Mouse (Mus musculus): ENCODE measurements around the gene Twsg1.
"Not testable (repeated sequence)": the region's sequence is repeated elsewhere in the genome, so short reads cannot be mapped to it uniquely, and the experiment has no call there.

Gene Twsg1

DNA sequence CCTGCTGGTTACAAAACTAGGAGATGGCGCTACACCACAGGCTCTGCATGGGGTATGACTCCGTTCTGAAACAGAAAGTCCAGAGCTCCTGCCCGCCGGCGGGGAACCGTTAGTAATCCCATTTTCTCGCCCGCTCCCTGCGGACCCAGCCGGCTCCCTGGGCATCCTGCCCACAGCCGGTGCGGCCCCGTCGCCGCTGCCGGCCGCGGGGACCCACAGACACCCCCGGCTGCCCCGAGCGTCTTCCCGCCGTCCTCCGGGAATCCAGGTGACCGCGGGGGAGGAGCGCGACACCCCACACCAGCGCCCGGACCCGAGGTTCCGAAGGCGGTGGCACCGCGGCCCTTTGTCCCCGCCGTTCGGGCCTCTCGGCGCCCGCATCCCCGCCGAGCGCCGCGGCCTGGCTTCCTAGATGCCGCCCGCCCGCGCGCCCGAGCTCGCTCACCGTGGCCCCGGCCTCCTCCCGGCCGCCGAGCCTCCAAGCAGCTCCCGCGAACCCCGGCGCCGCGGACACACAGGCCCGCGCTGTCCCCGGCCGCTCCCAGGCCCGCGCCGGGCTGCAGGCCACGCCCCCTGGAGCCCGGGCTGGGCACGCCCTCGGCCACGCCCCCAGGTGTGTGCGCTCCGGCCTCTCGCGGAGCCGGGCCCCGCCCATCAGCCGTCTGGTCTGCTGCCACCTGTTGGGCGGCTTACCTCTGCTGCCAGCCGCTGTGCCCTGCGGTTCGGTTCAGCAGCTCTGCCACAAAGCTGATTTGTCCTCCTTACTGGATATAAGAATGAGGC, at the start of gene Twsg1:
Twsg1 (minus strand) TSS at position 605 of the 783 bp plus-strand sequence.
- peak; percentile 59 for DNase-seq (ENCODE audit: low read depth, low spot score)

DNA sequence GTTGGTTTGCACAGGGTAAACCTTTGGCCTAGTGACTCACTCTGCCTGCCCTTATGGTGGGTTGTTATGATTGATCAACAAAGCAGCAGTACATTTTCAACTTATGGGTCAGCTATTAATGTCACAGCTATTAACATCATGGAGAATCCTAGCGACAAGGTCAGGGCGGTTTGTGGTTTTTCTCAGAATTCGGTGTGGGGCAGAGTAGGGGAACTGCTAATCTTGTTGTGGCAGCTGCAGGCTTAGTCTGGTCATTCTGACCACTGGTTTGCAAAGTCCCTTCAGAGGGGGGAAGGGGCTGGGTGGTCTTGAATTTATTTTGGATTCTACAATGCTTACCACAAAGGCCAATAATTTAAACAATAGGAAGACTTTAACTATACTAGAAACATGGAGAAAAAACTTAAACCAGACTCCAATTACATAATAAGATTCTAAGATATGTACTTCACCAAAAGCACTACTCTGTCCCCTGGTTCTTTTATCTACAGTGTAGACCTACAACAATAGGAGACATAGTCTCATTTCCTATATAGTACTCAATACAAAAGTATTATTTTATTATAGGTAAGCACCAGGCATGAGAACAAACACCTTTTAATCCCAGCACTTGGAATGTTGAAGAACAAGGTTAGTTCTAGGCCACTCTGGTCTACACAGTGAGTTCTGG, 37.3 kb upstream of the Twsg1 start:
- no peak for DNase-seq (ENCODE audit: low read depth, low spot score)

DNA sequence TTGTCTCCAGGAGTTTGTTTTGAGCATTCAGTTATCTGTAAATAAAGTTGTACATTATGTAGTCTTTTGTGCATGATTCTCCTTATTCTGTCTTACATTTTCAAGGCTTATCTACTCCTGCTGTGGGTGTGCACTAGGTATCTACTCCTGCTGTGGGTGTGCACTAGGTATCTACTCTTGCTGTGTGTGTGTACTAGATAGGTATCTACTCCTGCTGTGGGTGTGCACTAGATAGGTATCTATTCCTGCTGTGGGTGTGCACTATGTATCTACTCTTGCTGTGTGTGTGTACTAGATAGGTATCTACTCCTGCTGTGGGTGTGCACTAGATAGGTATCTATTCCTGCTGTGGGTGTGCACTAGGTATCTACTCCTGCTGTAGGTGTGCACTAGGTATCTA, 25.7 kb upstream of the Twsg1 start:
- DNase-seq (ENCODE audit: low read depth, low spot score), result not testable (repeated sequence)

DNA sequence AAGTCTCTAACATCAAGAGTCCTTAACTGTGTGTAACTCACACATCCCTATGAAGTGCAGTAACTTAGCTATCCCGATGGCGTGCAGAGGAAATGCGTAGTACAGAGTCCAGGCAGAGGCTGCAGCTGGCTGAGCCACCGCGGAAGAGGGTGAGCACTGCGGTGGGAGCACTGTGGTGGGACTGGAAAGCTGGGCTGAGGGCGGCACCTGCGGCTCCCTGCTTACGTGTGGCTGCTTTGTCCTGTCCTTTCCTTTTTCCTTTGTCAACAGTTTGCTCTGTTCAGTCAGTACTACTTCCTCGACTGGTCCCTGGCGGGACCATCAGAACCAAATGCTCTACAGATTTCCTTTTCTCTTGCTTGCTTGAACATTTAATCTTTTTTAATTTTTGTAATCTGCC, 16.7 kb upstream of the Twsg1 start:
- no peak for DNase-seq (ENCODE audit: low read depth, low spot score)

DNA sequence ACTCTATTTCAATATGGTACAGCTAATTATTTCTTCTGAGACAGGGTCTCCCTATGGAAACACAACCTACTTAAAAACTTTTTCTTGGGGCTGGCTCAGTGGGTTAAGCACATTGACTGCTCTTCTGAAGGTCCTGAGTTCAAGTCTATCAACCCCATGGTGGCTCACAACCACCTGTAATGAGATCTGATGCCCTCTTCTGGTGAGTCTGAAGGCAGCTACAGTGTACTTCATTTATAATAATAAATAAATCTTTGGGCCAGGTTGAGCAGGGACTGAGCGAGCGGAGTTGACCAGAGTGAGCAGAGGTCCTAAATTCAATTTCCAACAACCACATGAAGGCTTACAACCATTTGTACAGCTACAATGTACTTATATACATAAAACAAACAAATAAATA, 11.2 kb upstream of the Twsg1 start:
- DNase-seq (ENCODE audit: low read depth, low spot score), result no peak

DNA sequence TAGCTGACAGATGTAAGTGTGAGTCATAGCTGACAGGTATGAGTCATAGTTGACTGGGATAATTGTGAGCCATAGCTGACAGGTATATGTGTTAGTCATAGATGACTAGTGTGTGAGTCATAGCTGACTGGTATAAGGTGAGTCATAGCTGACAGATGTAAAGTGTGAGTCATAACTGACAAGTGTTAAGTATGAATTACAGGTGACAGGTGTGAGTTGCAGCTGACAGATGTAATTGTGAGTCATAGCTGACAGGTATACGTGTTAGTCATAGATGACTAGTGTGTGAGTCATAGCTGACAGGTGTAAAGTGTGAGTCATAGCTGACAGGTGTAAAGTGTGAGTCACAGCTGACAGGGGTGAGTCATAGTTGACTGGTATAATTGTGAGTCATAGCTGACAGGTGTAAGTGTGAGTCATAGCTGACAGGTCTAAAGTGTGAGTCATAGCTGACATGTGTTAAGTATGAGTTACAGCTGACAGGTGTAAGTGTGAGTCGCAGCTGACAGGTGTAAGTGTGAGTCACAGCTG, 10.6 kb upstream of the Twsg1 start:
- DNase-seq (ENCODE audit: low read depth, low spot score), result no peak

DNA sequence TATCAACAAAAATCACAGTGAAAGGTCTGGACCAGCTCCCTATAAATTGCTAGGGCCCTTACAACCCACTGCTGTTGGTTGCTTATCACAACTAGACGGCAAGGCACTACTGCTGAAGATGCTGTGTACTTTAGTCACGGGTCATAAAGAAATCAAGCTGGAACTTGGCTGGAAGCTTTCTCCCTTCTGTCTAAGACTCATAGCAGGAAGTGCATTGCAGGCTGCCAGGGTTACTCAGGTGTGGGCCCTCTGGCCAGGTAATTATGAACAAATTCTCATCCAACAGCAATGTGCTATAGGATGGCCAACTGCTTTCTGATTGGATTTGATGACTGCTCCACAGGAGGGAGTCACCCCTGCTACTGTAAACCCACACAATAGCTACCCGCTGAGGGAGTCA, 8.0 kb upstream of the Twsg1 start:
- DNase-seq (ENCODE audit: low read depth, low spot score), result no peak

DNA sequence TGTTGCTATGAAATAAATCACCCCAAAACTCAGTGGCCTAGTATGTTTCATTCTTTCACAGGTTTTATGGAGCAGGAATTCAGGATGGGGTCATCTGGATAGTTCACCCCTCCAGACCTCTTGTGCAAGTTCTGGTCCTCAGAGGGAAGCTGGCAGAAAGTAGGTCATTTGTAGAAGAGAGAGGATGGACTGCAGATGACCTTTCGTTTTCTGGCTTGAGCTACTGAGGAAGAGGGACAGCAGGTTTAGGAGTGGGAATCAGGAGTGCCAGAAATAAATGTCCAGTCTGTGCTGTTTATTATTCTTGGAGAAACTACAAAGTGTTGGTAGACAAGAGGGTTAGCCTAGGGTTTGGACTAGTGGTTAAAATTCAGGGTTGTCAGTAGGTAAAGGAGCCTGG, 7.3 kb upstream of the Twsg1 start:
- no peak for DNase-seq (ENCODE audit: low read depth, low spot score)

DNA sequence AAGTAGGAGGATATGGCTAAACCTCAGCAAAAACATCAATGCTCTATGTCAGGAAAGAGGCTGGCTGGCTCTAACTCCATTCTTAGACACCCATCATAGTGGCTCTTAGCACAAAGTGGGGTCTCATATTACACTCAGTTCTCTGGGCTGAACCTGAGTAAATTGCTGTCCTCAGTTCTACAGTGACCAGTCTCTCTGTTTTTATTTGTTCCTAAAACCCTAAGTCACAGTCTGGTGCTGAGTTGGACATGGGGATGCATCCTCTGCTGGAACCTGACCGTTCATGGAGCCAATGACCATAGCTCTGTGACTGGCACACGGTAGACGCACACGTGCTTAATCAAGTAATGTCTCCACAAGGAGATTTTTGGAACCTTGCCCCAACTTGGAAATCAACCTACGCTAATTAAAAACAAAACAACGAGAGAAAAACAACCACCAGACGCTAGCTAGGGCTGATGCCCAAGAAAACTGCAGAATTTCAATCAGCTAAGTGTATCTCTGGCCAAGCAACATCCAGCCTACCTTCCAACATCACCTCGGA, 6.8 kb upstream of the Twsg1 start:
- no peak for DNase-seq (ENCODE audit: low read depth, low spot score)

DNA sequence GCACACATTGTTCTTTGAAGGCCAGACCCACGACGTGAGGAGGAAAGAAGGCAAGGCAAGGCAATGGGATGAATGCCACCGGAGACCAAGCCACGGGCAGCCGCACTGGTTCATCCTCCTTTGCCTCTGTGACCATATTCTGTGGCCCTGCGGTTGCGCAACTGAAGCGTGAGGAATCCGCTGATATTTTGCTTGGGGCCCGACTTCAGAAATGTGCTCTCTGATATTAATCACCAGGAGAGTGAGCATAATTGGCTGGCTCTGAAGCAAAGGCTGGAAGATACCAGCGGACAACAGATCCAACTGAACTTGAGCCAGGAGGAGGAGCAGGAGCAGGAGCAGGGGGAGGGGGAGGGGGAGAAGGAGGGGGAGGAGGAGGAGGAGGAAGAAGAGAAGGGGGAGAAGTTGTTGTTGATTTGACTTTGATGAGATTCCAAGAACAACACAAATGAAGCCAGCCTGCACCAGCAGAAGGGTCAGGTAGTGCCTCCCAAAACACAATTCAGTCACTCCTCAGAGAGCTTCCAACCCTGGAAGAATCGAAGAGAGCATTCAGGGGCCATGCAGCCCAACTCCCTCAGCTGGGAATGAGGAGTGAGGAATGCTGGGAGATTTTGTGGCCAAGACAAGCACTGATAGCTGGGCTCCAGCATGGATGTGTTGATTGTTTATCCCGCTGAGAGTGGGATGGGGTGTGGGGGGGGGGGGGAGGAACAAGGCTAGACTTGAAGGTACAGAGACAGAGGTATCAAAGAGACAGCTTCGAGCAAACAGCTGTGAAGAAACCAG, 6.2 kb upstream of the Twsg1 start:
- DNase-seq (ENCODE audit: low read depth, low spot score), result no peak

DNA sequence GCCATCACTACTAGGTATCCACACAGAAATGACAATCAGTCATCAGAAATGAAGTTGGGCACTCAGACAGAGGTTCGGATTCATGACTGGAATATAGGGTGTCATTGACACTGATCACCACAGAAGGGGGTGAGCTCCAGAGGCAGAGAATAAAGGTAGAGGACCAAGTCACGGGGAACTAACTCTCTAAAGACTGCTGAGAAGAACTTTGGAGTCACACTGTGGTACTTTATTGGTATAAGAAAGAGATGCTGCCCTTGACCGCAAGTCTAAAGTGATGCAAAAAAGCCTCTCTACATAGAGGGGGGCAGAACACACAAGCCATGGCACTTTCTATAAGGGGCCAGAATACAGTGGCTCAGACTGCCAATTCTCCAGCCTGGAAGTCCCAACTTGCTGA, 5.1 kb upstream of the Twsg1 start:
- no peak for DNase-seq (ENCODE audit: low read depth, low spot score)

DNA sequence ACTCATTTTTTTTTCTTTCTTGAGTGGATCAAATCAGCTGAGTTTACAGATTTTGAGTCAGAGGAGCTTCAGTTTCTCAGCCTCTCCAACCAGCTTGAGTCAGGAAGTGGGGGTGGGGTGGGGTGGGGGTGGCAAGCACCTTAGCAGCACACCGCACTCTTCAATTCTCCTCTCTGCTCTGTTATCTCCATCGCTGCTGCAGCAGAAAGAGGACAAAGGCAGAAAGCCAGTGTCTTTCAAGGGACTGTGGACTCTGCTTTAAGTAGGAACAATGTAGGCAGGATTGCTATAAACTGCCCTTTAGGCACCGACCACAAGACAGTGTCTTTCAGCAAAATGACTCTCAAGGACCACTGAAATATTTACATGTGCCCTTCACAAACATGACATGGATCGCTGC, 2.9 kb upstream of the Twsg1 start:
- DNase-seq (ENCODE audit: low read depth, low spot score), result no peak

DNA sequence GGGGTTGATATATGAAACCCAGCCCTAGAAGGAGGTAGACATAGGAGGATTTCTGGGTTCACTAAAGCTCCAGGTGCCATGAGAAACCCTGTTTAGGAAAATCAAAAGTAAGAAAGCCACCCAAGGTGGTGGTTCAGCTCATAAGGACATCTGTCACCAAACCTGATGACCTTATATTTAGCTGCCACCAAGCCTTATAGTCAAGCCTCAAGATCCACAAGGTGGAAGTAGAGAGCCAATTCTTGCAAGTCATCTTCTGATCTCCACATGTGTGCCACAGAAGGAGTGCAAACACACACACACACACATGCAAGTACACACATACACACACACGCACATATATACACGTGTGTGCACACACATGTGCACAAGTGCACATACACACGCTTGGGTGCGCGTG, 1.1 kb upstream of the Twsg1 start:
- DNase-seq (ENCODE audit: low read depth, low spot score), result no peak

DNA sequence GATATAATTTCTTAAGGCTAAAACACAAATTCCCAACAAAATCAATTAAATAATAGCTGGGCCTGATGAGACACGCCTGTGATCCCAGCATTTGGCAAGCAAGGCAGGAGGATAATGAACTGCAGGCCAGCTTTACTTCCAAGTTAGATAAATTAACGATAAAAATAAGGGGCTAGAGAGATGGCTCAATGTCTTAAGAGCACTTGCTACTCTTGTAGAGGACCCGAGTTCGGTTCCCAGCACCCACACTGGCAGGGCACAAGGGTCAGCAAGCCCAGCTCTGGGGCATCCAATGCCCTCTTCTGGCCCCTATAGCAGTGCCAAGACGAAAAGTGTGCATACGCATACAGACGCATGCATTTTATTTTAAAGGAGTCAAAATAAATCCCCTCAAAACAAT, 843 bp downstream of the Twsg1 start:
- DNase-seq (ENCODE audit: low read depth, low spot score), result no peak

DNA sequence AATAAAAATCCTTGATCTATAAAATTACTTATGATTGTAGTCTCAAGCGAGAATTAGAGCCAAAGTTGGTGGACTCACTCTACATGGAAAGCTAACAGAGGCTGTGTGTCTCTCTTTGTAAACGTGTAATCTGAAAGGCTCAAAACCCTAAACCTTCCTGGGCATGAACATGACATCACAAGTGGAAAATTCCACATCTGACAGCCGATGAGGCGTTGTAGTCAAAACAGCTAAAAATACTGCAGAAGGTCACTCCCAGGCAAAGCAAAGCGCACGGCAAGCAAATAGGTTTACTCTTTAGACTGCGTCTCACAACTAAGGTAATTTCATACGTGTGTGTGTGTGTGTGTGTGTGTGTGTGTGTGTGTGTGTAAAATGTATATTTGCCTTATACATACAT, 3.7 kb downstream of the Twsg1 start:
- DNase-seq (ENCODE audit: low read depth, low spot score), result no peak

DNA sequence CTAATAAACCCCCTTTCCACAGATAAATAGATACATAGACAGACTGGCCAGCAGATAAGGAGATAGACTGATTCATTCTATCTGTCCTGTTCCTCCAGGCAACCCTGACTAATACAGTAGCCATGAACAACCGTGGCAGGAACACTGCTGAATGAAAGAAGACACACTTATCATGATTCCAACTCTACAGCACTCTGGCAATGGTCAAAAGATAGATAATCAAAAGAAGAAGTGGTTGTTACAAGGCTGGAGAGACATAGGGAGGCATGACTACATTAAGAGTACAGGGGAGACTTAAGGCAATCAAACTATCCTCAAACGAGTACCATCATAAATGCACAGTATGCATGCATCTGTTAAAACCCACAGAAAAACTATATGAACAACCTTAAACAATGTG, 5.6 kb downstream of the Twsg1 start:
- no peak for DNase-seq (ENCODE audit: low read depth, low spot score)

DNA sequence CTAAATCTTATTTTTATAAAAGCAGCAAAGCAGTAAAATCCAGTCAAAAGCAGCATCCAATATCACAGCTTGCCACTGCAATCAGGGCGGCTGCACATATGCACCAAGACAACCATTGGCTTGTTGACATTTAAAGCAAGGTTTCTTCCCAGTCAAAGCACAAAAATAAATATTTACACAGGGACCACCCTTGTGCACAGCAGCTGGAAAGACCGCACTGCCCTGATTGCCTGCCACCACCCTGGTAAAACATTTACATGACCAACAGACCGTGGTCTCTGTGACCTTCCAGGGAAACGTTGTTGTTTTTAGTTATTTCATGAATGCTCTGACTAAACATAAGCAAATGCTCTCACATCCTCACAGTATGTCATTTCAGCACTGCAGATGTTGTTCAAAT, 8.6 kb downstream of the Twsg1 start:
- DNase-seq (ENCODE audit: low read depth, low spot score), result no peak

DNA sequence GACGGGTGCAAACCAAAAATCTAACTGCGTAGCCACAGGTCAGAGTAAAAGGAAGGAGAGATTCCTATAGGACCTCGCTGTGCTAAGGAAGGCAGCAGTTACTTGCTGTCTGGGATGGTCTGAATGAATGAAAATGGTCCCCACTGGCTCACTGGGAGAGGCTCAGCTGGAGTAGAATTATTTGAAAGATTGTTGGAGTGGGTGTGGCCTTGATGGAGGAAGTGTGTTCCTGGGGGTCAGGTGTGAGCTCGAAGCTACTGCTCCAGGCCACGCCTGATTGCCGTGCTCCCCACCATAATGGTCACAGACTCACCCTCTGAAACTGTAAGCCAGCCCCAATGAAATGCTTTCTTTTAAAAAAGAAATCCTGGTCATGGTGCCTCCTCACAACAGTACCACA, 9.8 kb downstream of the Twsg1 start:
- DNase-seq (ENCODE audit: low read depth, low spot score), result no peak

DNA sequence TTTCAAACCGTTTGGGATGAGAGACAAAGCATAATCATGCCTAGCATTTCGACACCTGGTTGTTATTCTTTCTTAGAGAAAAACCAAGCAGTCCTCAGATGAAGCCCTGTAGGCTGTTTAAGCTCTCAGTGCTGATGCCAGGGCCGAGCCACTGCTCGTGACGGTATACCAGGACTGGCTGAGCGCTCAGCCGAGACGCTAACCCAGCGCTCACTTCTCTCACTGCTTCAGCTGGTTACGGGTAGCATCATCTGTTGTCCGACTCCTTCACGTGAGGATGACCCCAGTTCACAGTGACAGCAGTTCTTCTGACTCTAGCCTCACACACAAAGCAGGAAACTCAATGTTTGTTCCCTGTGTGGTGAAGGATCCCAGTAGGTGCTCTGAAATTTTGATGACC, 10.8 kb downstream of the Twsg1 start:
- DNase-seq (ENCODE audit: low read depth, low spot score), result no peak

DNA sequence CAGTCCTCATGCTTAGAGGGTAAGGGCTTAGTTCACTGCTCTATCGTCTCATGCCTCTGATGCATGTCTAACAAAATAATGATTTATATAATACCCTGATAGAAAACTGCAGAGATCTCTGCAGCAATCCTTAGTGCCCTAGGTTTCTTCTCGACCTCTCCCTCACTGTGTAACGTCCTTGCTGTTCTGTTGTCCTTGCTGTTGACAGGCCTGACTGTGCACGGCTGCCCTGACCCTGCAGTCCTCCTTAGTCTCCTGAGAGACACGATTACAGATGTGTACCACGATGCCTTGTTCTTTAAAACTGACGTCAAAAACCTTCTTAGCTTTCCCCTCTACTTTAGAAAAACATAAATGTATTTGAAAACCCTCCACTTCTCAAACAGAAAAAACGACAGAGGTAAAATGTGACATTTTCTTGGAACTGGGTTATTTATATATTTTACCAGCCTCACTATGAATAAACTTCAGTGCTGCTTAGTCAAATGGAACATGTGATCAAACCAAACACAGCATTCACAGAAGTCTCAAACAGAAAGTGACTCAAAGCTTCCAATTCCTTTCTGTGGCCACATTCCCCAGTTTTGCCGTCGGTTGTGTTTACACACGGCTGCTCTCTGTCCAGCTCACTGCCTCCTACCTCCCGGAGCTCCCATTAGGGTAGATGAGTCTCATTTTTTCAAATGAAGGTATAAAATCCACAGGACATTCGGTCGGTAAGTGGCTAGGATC, 11.4 kb downstream of the Twsg1 start:
- no peak for DNase-seq (ENCODE audit: low read depth, low spot score)

DNA sequence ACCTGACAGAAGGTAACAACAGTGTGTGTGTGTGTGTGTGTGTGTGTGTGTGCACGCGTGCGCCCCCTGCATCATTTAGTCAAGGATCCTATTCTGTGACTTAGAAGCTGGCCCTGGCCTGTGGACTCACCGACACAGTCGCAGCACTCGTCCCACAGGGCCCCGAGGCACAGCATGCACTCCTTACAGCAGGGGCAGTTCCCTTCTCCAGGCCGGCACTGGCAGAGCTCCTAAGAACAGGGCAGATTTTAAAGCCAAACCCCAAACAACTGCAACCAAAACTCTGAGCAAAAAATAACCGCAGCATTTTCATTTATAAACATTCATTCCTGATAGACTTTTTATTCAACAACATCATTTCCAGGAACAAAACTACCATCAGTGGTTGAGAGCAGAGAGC, 13.4 kb downstream of the Twsg1 start:
- DNase-seq (ENCODE audit: low read depth, low spot score), result no peak
